Mouse (Mus musculus): ENCODE results near the gene Kifc5b.
A peak's percentile ranks its signal among the peaks of the same experiment; 100 is the strongest.

- TF ChIP-seq CTCF (IDR thresholded peaks at IDR 0.05; ENCODE audit: extremely low read depth, insufficient read length, insufficient replicate concordance, low read depth, low read length) (peak; percentile 47; the same call in 1 of the 2 replicates), POLR2A (IDR thresholded peaks at IDR 0.05; ENCODE audit: low read depth, low read length) (no peak; the same call in 1 of the 2 replicates)
These were observed 31.6 kb upstream of the Kifc5b start for GRCm38 (mm10) chr17:26884995-26885926.

All from small intestine, adult 2 months (tissue).